Mouse (Mus musculus) heart, postnatal 0 days (tissue): Measurements from ENCODE around the gene Ackr2.

Source experiments
- CTCF ChIP-seq: IDR thresholded peaks from 2 replicates; pipeline ENCODE4 v1.5.1; 2016; ENCODE audit warnings: antibody characterized with exemption, control low read depth, low read depth
- EP300 ChIP-seq: IDR thresholded peaks from 2 replicates; pipeline ENCODE4 v1.6.1; 2016; ENCODE audit warnings: antibody characterized with exemption, low read depth

GRCm38 (mm10) chr9:121889927-121890440, 8.2 kb upstream of the Ackr2 start:
- TF ChIP-seq EP300 = 0 out of 2 replicates have a peak, but pooled peaks have one; percentile 44
- no peak for TF ChIP-seq CTCF
